Mouse (Mus musculus) brown adipose tissue, adult 24 weeks (tissue): ENCODE measurements around the gene Pdzd2. TPM values are rescaled to one million over a fixed set of nuclear protein-coding genes. Genes with fewer than 3 reads are reported as not detected.

Experiments used
- H3K27ac ChIP-seq: fragments of 200-500 bp; replicated peaks from 2 replicates; pipeline ENCODE4 v1.5.1; 2012; ENCODE audit warnings: low read depth, mild to moderate bottlenecking, low read length
- H3K4me1 ChIP-seq: fragments of 200-500 bp; 2 replicates; pipeline ENCODE4 v1.6.1; 2012; ENCODE audit warnings: low read length, mixed read lengths; ENCODE audit not compliant: control insufficient read depth, insufficient read depth, insufficient read length
- H3K4me3 ChIP-seq: fragments of 200-500 bp; 2 replicates; pipeline ENCODE4 v1.5.1; 2012; ENCODE audit warnings: low read depth, mild to moderate bottlenecking, low read length, moderate library complexity; ENCODE audit not compliant: insufficient read depth
- polyA plus RNA-seq: library from polyadenylated mRNA; stranded (reverse); fragments of >200 nt; gene quantifications from 2 replicates; pipeline ENCODE4 v1.2.4, GENCODE M21; 2012; ENCODE audit not compliant: missing spikeins, insufficient read depth, insufficient read length

Gene Pdzd2
- polyA plus RNA-seq, 1 experiment: 23.7 TPM

- peak overlapping the region; percentile 72 for H3K27ac ChIP-seq
- H3K4me1 ChIP-seq: peaks cover 16% of the 10 kb centered on the region
- no peak overlapping the region for H3K4me3 ChIP-seq
Observed at GRCm38 (mm10) chr15:12415536-12416200, 324.1 kb downstream of the Pdzd2 start.

GRCm38 (mm10) chr15:12414696-12415095 lies 325.0 kb downstream of the Pdzd2 start:
- no peak overlapping the region for H3K4me3 ChIP-seq
- no peak overlapping the region for H3K27ac ChIP-seq
- H3K4me1 ChIP-seq: peaks cover 16% of the 10 kb centered on the region

GRCm38 (mm10) chr15:12408205-12408604 lies 331.5 kb downstream of the Pdzd2 start:
- H3K4me3 ChIP-seq: no peak overlapping the region
- H3K4me1 ChIP-seq: no peaks in the 10 kb centered on the region
- no peak overlapping the region for H3K27ac ChIP-seq

- no peak overlapping the region for H3K4me3 ChIP-seq
- H3K27ac ChIP-seq: no peak overlapping the region
- H3K4me1 ChIP-seq: no peaks in the 10 kb centered on the region
Observed at GRCm38 (mm10) chr15:12405592-12405991, 334.1 kb downstream of the Pdzd2 start.

- Histone ChIP-seq H3K4me3 (no peak overlapping the region), H3K4me1 (no peaks in the 10 kb centered on the region)
Observed at GRCm38 (mm10) chr15:12397032-12397431, 342.7 kb downstream of the Pdzd2 start.

GRCm38 (mm10) chr15:12394758-12395157 lies 345.0 kb downstream of the Pdzd2 start:
- no peak overlapping the region for H3K27ac ChIP-seq
- H3K4me1 ChIP-seq: no peaks in the 10 kb centered on the region
- no peak overlapping the region for H3K4me3 ChIP-seq

More at GRCm38 (mm10) chr15:12397032-12397431, 342.7 kb downstream of the Pdzd2 start:
- H3K27ac ChIP-seq: no peak overlapping the region

- Histone ChIP-seq H3K27ac (no peak overlapping the region), H3K4me1 (no peaks in the 10 kb centered on the region), H3K4me3 (no peak overlapping the region)
Observed at GRCm38 (mm10) chr15:12388726-12389489, 350.8 kb downstream of the Pdzd2 start.

- no peaks in the 10 kb centered on the region for H3K4me1 ChIP-seq
- no peak overlapping the region for H3K27ac ChIP-seq
- H3K4me3 ChIP-seq: no peak overlapping the region
Observed at GRCm38 (mm10) chr15:12384679-12385078, 355.0 kb downstream of the Pdzd2 start.

- Histone ChIP-seq H3K4me3 (no peak overlapping the region), H3K4me1 (no peaks in the 10 kb centered on the region), H3K27ac (no peak overlapping the region)
Observed at GRCm38 (mm10) chr15:12380548-12380947, 359.2 kb downstream of the Pdzd2 start.

GRCm38 (mm10) chr15:12380057-12380456 lies 359.7 kb downstream of the Pdzd2 start:
- Histone ChIP-seq H3K27ac (no peak overlapping the region), H3K4me3 (no peak overlapping the region), H3K4me1 (no peaks in the 10 kb centered on the region)

GRCm38 (mm10) chr15:12377800-12378199 lies 361.9 kb downstream of the Pdzd2 start:
- Histone ChIP-seq H3K27ac (no peak overlapping the region), H3K4me1 (no peaks in the 10 kb centered on the region), H3K4me3 (no peak overlapping the region)

GRCm38 (mm10) chr15:12376491-12377069 lies 363.1 kb downstream of the Pdzd2 start:
- H3K4me3 ChIP-seq: no peak overlapping the region
- no peak overlapping the region for H3K27ac ChIP-seq
- H3K4me1 ChIP-seq: no peaks in the 10 kb centered on the region

- Histone ChIP-seq H3K4me3 (peak overlapping the region; percentile 7; the same call in 1 of the 2 replicates), H3K4me1 (no peaks in the 10 kb centered on the region; the same call in 1 of the 2 replicates), H3K27ac (no peak overlapping the region)
Observed at GRCm38 (mm10) chr15:12375641-12376311, 363.9 kb downstream of the Pdzd2 start.

- Histone ChIP-seq H3K4me3 (no peak overlapping the region), H3K4me1 (no peaks in the 10 kb centered on the region; the same call in 1 of the 2 replicates), H3K27ac (no peak overlapping the region)
Observed at GRCm38 (mm10) chr15:12374916-12375315, 364.8 kb downstream of the Pdzd2 start.

GRCm38 (mm10) chr15:12373918-12374317 lies 365.8 kb downstream of the Pdzd2 start:
- Histone ChIP-seq H3K27ac (no peak overlapping the region), H3K4me3 (no peak overlapping the region), H3K4me1 (no peaks in the 10 kb centered on the region; the same call in 1 of the 2 replicates)
